Mouse (Mus musculus): Measurements from ENCODE around the gene Tmem120a.

DNA sequence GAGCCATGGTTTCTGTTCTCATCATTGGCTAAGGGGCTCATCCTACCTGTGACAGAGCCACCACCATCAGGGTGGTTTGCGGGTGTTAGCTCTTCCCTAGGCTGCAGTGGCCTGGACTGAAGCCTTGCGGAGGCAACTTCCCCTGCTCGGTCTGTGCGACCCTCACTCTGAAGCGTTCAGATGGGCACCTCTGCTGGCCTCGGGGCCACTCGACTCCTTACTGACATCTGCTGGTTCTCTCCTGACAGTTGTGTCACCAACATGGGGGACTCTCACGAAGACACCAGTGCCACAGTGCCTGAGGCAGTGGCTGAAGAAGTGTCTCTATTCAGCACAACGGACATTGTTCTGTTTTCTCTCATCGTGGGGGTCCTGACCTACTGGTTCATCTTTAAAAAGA, 28.6 kb downstream of the Tmem120a start:
- no peak for TF ChIP-seq E2F4 (IDR thresholded peaks at IDR 0.05; ENCODE audit: insufficient read depth)
- TF ChIP-seq POLR2A (IDR thresholded peaks at IDR 0.05; ENCODE audit: insufficient read length, low read depth) = no peak
- no peak for TF ChIP-seq MAX (IDR thresholded peaks at IDR 0.05; ENCODE audit: low read depth)
- TF ChIP-seq REST (IDR thresholded peaks at IDR 0.05; ENCODE audit: insufficient read depth, insufficient read length) = no peak
- TF ChIP-seq USF1 (IDR thresholded peaks at IDR 0.05; ENCODE audit: low read depth) = no peak
- no peak for TF ChIP-seq MYOG (IDR thresholded peaks at IDR 0.05; ENCODE audit: control insufficient read depth in 1 of 3, insufficient read depth in 1 of 3, insufficient read length in 2 of 3, low read depth in 2 of 3)
- TF ChIP-seq TCF12 (IDR thresholded peaks at IDR 0.05; ENCODE audit: insufficient read depth, poor library complexity, severe bottlenecking) = no peak
- no peak for TF ChIP-seq MYOD1 (IDR thresholded peaks at IDR 0.05; ENCODE audit: control insufficient read depth in 1 of 3, insufficient read length in 2 of 3, low read depth in 2 of 3)
- TF ChIP-seq POLR2AphosphoS2 (IDR thresholded peaks at IDR 0.05; ENCODE audit: insufficient read length, low read depth) = no peak
- no peak for TF ChIP-seq CEBPB (IDR thresholded peaks at IDR 0.05; ENCODE audit: insufficient read depth, poor library complexity, severe bottlenecking)
